In the genomic region with DNA sequence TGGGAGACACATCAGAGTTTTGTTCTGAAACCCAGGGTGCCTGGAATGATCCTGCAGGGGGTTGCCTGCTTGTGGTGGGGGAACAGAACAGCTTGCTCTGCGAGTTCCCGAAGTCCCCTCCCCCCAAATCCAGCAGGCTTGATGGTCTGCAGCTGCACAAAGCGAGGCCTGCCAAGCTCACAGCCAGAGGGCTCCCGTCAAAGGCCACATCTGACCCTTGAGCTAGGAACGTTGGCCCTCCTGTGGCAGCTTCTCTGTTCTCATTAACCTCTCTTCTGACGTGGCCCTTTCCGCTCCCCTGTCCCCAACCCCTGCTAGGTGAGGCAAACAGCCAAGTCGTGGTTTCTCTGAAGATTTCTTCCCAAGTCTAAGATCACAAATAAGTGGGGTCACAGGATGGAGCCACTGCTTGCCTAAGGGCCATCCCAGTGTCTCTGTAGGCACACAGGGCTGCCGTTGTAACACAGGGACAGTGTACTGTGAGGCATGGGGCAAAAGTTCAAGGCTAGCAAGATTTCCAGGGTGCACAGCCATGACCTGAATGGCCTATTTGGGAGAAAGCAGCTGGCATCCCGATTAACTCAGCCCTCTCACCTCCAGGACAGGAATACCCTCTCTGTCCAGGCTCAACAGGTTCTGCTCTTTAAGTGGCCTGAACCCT, we compare ENCODE assay signal across 9 mouse cellular contexts. TPM values are rescaled to one million over a fixed set of nuclear protein-coding genes. Genes with fewer than 3 reads are reported as not detected.
DNase-seq lines count a peak whose midpoint lies in the region; ATAC-seq and TF ChIP-seq lines count a peak whose summit lies in the region.
"Had no signal": no experiment of that assay in that cellular context is flagged by ENCODE, and none has a peak within 500 bp of the region (broad histone marks: within the 10 kb centered on the region; RNA-seq: fewer than 3 reads in every experiment).

No protein-coding gene starts in this region.

- H3K9me3 ChIP-seq in hindbrain, embryonic 10.5 days: no peaks in the 10 kb centered on the region
- no peaks in the 10 kb centered on the region for H3K9me3 ChIP-seq in hindbrain, embryonic 13.5 days
- no peaks in the 10 kb centered on the region for H3K9me3 ChIP-seq in embryonic facial prominence, embryonic 13.5 days
- no peaks in the 10 kb centered on the region for H3K9me3 ChIP-seq in kidney, postnatal 0 days (replicated peaks; ENCODE audit: low read length)

- WGBS in hindbrain, embryonic 10.5 days: 5% methylated on average over 10 of the region's 10 CpGs
- WGBS in hindbrain, embryonic 13.5 days: 6% methylated on average over 10 of the region's 10 CpGs
- WGBS in embryonic facial prominence, embryonic 13.5 days: 9% methylated on average over 10 of the region's 10 CpGs
- WGBS in kidney, postnatal 0 days: 14% methylated on average over 10 of the region's 10 CpGs

- no peak overlapping the region for H3K4me2 ChIP-seq in hindbrain, embryonic 13.5 days
- H3K4me2 ChIP-seq in embryonic facial prominence, embryonic 13.5 days: no peak overlapping the region
- H3K4me2 ChIP-seq in kidney, postnatal 0 days (ENCODE audit: low read length): no peak overlapping the region

- DNase-seq in hindbrain, embryonic 10.5 days (ENCODE audit: low spot score): peak; percentile 71
- peak; percentile 66 for DNase-seq in kidney, postnatal 0 days (ENCODE audit: low spot score)
- peak; percentile 50 for DNase-seq in mesoderm, embryonic 11.5 days (ENCODE audit: low read depth, low spot score)
- DNase-seq in spleen, adult 18-20 months: no peak
- no peak for DNase-seq in gastrocnemius, adult 8-10 months (ENCODE audit: low spot score in 2 of 2)

- peak; percentile 34; the same call in 1 of the 2 replicates for TF ChIP-seq CTCF in kidney, postnatal 0 days (IDR thresholded peaks at IDR 0.05; ENCODE audit: low read depth)

- H3K36me3 ChIP-seq in hindbrain, embryonic 10.5 days: no peaks in the 10 kb centered on the region
- H3K36me3 ChIP-seq in hindbrain, embryonic 13.5 days: no peaks in the 10 kb centered on the region
- H3K36me3 ChIP-seq in embryonic facial prominence, embryonic 13.5 days: no peaks in the 10 kb centered on the region
- no peaks in the 10 kb centered on the region for H3K36me3 ChIP-seq in kidney, postnatal 0 days (ENCODE audit: insufficient read depth, low read length)

- H3K4me3 ChIP-seq in hindbrain, embryonic 10.5 days: no peak overlapping the region
- H3K4me3 ChIP-seq in hindbrain, embryonic 13.5 days: no peak overlapping the region
- no peak overlapping the region for H3K4me3 ChIP-seq in embryonic facial prominence, embryonic 13.5 days
- no peak overlapping the region for H3K4me3 ChIP-seq in kidney, postnatal 0 days (replicated peaks; ENCODE audit: low read depth, low read length)

- H3K9ac ChIP-seq in hindbrain, embryonic 13.5 days: no peak overlapping the region
- H3K9ac ChIP-seq in embryonic facial prominence, embryonic 13.5 days: 0 out of 2 replicates have a peak overlapping the region, but pooled peaks have one; percentile 44
- no peak overlapping the region for H3K9ac ChIP-seq in kidney, postnatal 0 days (ENCODE audit: low read depth, low read length)

- peak overlapping the region; percentile 76 for H3K27ac ChIP-seq in hindbrain, embryonic 10.5 days
- no peak overlapping the region for H3K27ac ChIP-seq in hindbrain, embryonic 13.5 days
- H3K27ac ChIP-seq in embryonic facial prominence, embryonic 13.5 days: no peak overlapping the region
- no peak overlapping the region for H3K27ac ChIP-seq in kidney, postnatal 0 days

- no peak for ATAC-seq in hindbrain, embryonic 13.5 days (ENCODE audit: low FRiP score)
- no peak; the same call in 1 of the 2 replicates for ATAC-seq in embryonic facial prominence, embryonic 13.5 days (ENCODE audit: insufficient number of reproducible peaks, insufficient read depth, low FRiP score, low TSS enrichment, low read depth)
- peak; percentile 55; the same call in 1 of the 2 replicates for ATAC-seq in kidney, postnatal 0 days (replicated peaks; ENCODE audit: low FRiP score, low read depth)
- ATAC-seq in CD4-positive, CD25-positive, alpha-beta regulatory T cell, adult 4 months: no peak

- peaks cover 53% of the 10 kb centered on the region for H3K4me1 ChIP-seq in hindbrain, embryonic 10.5 days (replicated peaks)
- H3K4me1 ChIP-seq in hindbrain, embryonic 13.5 days (replicated peaks): peaks cover 15% of the 10 kb centered on the region
- H3K4me1 ChIP-seq in embryonic facial prominence, embryonic 13.5 days: peaks cover 13% of the 10 kb centered on the region
- H3K4me1 ChIP-seq in kidney, postnatal 0 days (replicated peaks; ENCODE audit: insufficient read depth, low read length): no peaks in the 10 kb centered on the region

- peaks cover 18% of the 10 kb centered on the region for H3K27me3 ChIP-seq in hindbrain, embryonic 10.5 days (ENCODE audit: insufficient read depth, poor library complexity, severe bottlenecking)
- peaks cover 9% of the 10 kb centered on the region; the same call in 1 of the 2 replicates for H3K27me3 ChIP-seq in hindbrain, embryonic 13.5 days
- no peaks in the 10 kb centered on the region for H3K27me3 ChIP-seq in embryonic facial prominence, embryonic 13.5 days
- H3K27me3 ChIP-seq in kidney, postnatal 0 days (ENCODE audit: insufficient read depth, low read length): no peaks in the 10 kb centered on the region

RNA-seq across cellular contexts. Expression of gene Slc6a12, which starts 12.9 kb away (rescaled TPM):
- polyA plus RNA-seq in hindbrain, embryonic 10.5 days (2016; fragmentation: Nextera tagmentation; extraction: Ambion mirVana): not detected in 2 replicates
- 0.27 and 0.44 TPM in 2 replicates for polyA plus RNA-seq in hindbrain, embryonic 13.5 days (2015; fragmentation: Nextera tagmentation; extraction: Ambion mirVana)
- polyA plus RNA-seq in embryonic facial prominence, embryonic 13.5 days (2015; fragmentation: Nextera tagmentation; extraction: Ambion mirVana): 0.30 TPM in 1 of 2 replicates, not detected in the other
- polyA plus RNA-seq in kidney, postnatal 0 days (2015; fragmentation: Nextera tagmentation; extraction: Ambion mirVana): 4.1 and 5.5 TPM in 2 replicates
- total RNA-seq in gastrocnemius, adult 8-10 months (2022): under 1 TPM; 0.16 to 0.53 (median 0.26) TPM
- polyA plus RNA-seq in CD4-positive, CD25-positive, alpha-beta regulatory T cell, adult 4 months (2017; shearing (Covaris generic)): not detected
- total RNA-seq: common myeloid progenitor, adult 5-6 weeks had no signal

RNA-seq across cellular contexts. Expression of gene Slc6a13, which starts 30.0 kb away (rescaled TPM):
- polyA plus RNA-seq in hindbrain, embryonic 10.5 days (2016; fragmentation: Nextera tagmentation; extraction: Ambion mirVana): 1.4 and 1.7 TPM in 2 replicates
- 35.8 and 36.9 TPM in 2 replicates for polyA plus RNA-seq in hindbrain, embryonic 13.5 days (2015; fragmentation: Nextera tagmentation; extraction: Ambion mirVana)
- polyA plus RNA-seq in embryonic facial prominence, embryonic 13.5 days (2015; fragmentation: Nextera tagmentation; extraction: Ambion mirVana): 1.6 and 1.9 TPM in 2 replicates
- polyA plus RNA-seq in kidney, postnatal 0 days (2015; fragmentation: Nextera tagmentation; extraction: Ambion mirVana): 43.8 and 47.6 TPM in 2 replicates
- total RNA-seq in gastrocnemius, adult 8-10 months (2022): 1 to 10 TPM in 1 of 4 experiments, under 1 TPM in 2, not detected in 1; 0.59 to 1.1 (median 0.60) TPM
- polyA plus RNA-seq in CD4-positive, CD25-positive, alpha-beta regulatory T cell, adult 4 months (2017; shearing (Covaris generic)): under 1 TPM in 1 of 2 experiments, not detected in 1; 0.27 TPM

Comparison
In these comparisons a context has a peak if more than half of its experiments do, and no peak if none do; other contexts are left out.
1. RNA of gene Slc6a13, which starts 30.0 kb away (polyA plus RNA-seq): 43.8 to 47.6 TPM in kidney, postnatal 0 days and 35.8 to 36.9 TPM in hindbrain, embryonic 13.5 days; 1.4 to 1.7 TPM in hindbrain, embryonic 10.5 days, 1.6 to 1.9 TPM in embryonic facial prominence, embryonic 13.5 days and 0.27 TPM in CD4-positive, CD25-positive, alpha-beta regulatory T cell, adult 4 months; every median in the first group is over 10 times any median in the second.
2. DNase-seq: peak in hindbrain, embryonic 10.5 days (single experiment), kidney, postnatal 0 days (single experiment) and mesoderm, embryonic 11.5 days (single experiment); none in spleen, adult 18-20 months (0 of 2) and gastrocnemius, adult 8-10 months (0 of 2).